Mouse (Mus musculus) megakaryocyte, embryonic 14.5 days (primary cell): ENCODE measurements at regions not wholly inside any gene's neighbourhood (a gene's known extent, or its start where the extent isn't known, plus 50 kb on each side); places are given as distances from the start of the nearest gene placed in this dataset.

ENCODE experiments used
- FLI1 ChIP-seq: IDR thresholded peaks from 2 replicates; pipeline ENCODE4 v1.6.1; 2012; ENCODE audit warnings: low read length, inconsistent platforms, mixed read lengths
- GATA1 ChIP-seq: IDR thresholded peaks from 3 replicates; pipeline ENCODE4 v1.6.1; 2012; ENCODE audit warnings: mixed read lengths, low read length, inconsistent platforms, borderline replicate concordance

GRCm38 (mm10) chr13:44312237-44312636 is 417.0 kb upstream of the Jarid2 start:
- TF ChIP-seq GATA1: no peak
- TF ChIP-seq FLI1: no peak
